Comparison of ENCODE assay signal across 8 mouse cellular contexts in genomic region chrX:152017186-152017585, GRCm38 (mm10). TPM values are rescaled to one million over a fixed set of nuclear protein-coding genes. Genes with fewer than 3 reads are reported as not detected.
DNase-seq lines count a peak whose midpoint lies in the region; ATAC-seq and TF ChIP-seq lines count a peak whose summit lies in the region.

No protein-coding gene starts in this region.

- peak overlapping the region; percentile 83; the same call in 1 of the 2 replicates for H3K27ac ChIP-seq in spleen, adult 2 months (ENCODE audit: insufficient read depth, low read length)
- peak overlapping the region; percentile 88 for H3K27ac ChIP-seq in limb, embryonic 14.5 days (replicated peaks; ENCODE audit: low read depth, low read length)
- H3K27ac ChIP-seq in stomach, embryonic 15.5 days = peak overlapping the region; percentile 91; the same call in 1 of the 2 replicates

- H3K9ac ChIP-seq in limb, embryonic 14.5 days (ENCODE audit: low read depth, low read length, severe bottlenecking) = peak overlapping the region; percentile 68
- H3K9ac ChIP-seq in stomach, embryonic 15.5 days = 0 out of 2 replicates have a peak overlapping the region, but pooled peaks have one; percentile 3

- peaks cover 15% of the 10 kb centered on the region for H3K36me3 ChIP-seq in erythroblast, embryonic 14.5 days (ENCODE audit: control insufficient read depth)
- H3K36me3 ChIP-seq in spleen, adult 2 months (ENCODE audit: control insufficient read depth, insufficient read depth, low read length) = no peaks in the 10 kb centered on the region
- H3K36me3 ChIP-seq in limb, embryonic 14.5 days (ENCODE audit: control insufficient read depth, insufficient read depth, low read length) = no peaks in the 10 kb centered on the region
- H3K36me3 ChIP-seq in stomach, embryonic 15.5 days = no peaks in the 10 kb centered on the region

- ATAC-seq in erythroblast, adult 5-6 weeks (replicated peaks; ENCODE audit: low FRiP score, poor library complexity, severe bottlenecking) = no peak
- ATAC-seq in limb, embryonic 14.5 days (ENCODE audit: low FRiP score, low read depth) = no peak
- no peak for ATAC-seq in stomach, embryonic 15.5 days (ENCODE audit: insufficient read depth, low FRiP score, low read depth)

- no peak for TF ChIP-seq CTCF in spleen, adult 2 months (IDR thresholded peaks at IDR 0.05; ENCODE audit: extremely low read depth, insufficient read depth, insufficient read length, insufficient replicate concordance)

- peaks cover 36% of the 10 kb centered on the region for H3K4me1 ChIP-seq in erythroblast, embryonic 14.5 days (ENCODE audit: control insufficient read depth)
- H3K4me1 ChIP-seq in spleen, adult 2 months (ENCODE audit: control insufficient read depth, insufficient read depth, insufficient read length) = peaks cover 2% of the 10 kb centered on the region; the same call in 1 of the 2 replicates
- H3K4me1 ChIP-seq in limb, embryonic 14.5 days (ENCODE audit: control insufficient read depth, insufficient read depth, low read length) = no peaks in the 10 kb centered on the region
- no peaks in the 10 kb centered on the region for H3K4me1 ChIP-seq in stomach, embryonic 15.5 days

- peak overlapping the region; percentile 91 for H3K4me3 ChIP-seq in erythroblast, embryonic 14.5 days (replicated peaks)
- peak overlapping the region; percentile 82 for H3K4me3 ChIP-seq in spleen, adult 2 months (ENCODE audit: extremely low read depth, insufficient read depth, insufficient read length)
- H3K4me3 ChIP-seq in limb, embryonic 14.5 days (replicated peaks; ENCODE audit: low read length) = peak overlapping the region; percentile 53
- H3K4me3 ChIP-seq in stomach, embryonic 15.5 days (replicated peaks) = peak overlapping the region; percentile 55

- H3K4me2 ChIP-seq in limb, embryonic 14.5 days (replicated peaks; ENCODE audit: low read depth, low read length, severe bottlenecking) = peak overlapping the region; percentile 46
- peak overlapping the region; percentile 51 for H3K4me2 ChIP-seq in stomach, embryonic 15.5 days

- no peak for DNase-seq in spleen, adult 2 months (ENCODE audit: low read depth in 1 of 2, low spot score in 2 of 2)
- no peak for DNase-seq in spleen, postnatal 10 days (ENCODE audit: low spot score in 2 of 2)
- no peak for DNase-seq in limb, embryonic 14.5 days (ENCODE audit: low spot score)
- no peak for DNase-seq in adrenal gland, postnatal 25 days
- no peak for DNase-seq in ovary, postnatal 14 days (ENCODE audit: low spot score)

- peaks cover 9% of the 10 kb centered on the region for H3K9me3 ChIP-seq in erythroblast, embryonic 14.5 days (ENCODE audit: control insufficient read depth, low read length)
- no peaks in the 10 kb centered on the region for H3K9me3 ChIP-seq in limb, embryonic 14.5 days (ENCODE audit: control insufficient read depth, low read length)
- no peaks in the 10 kb centered on the region for H3K9me3 ChIP-seq in stomach, embryonic 15.5 days

- peaks cover 10% of the 10 kb centered on the region; the same call in 1 of the 2 replicates for H3K27me3 ChIP-seq in erythroblast, embryonic 14.5 days (ENCODE audit: control insufficient read depth)
- H3K27me3 ChIP-seq in spleen, adult 2 months (ENCODE audit: control insufficient read depth, insufficient read depth, low read length) = no peaks in the 10 kb centered on the region
- 0 out of 2 replicates have a peak, but pooled peaks cover 8% of the 10 kb centered on the region for H3K27me3 ChIP-seq in limb, embryonic 14.5 days (ENCODE audit: control insufficient read depth, insufficient read depth, low read length)
- no peaks in the 10 kb centered on the region for H3K27me3 ChIP-seq in stomach, embryonic 15.5 days (replicated peaks)

- 27% methylated on average over 14 of the region's 14 CpGs for WGBS in spleen, adult 2 months
- WGBS in limb, embryonic 14.5 days = 24% methylated on average over 14 of the region's 14 CpGs
- 24% methylated on average over 14 of the region's 14 CpGs for WGBS in stomach, embryonic 15.5 days

- no peak for TF ChIP-seq POLR2A in spleen, adult 2 months (IDR thresholded peaks at IDR 0.05; ENCODE audit: low read depth, low read length)
- no peak for TF ChIP-seq POLR2A in limb, embryonic 14.5 days (IDR thresholded peaks at IDR 0.05; ENCODE audit: borderline replicate concordance, extremely low read depth, insufficient read depth, insufficient read length)

RNA-seq across cellular contexts. Expression of gene Smc1a, which starts 1.0 kb away (rescaled TPM):
- 2.4 and 2.9 TPM in 2 replicates for polyA plus RNA-seq in erythroblast, embryonic 14.5 days (2012)
- total RNA-seq in erythroblast, adult 5-6 weeks (2015; ENCODE audit: low replicate concordance) = 40.9 and 48.7 TPM in 2 replicates
- total RNA-seq in erythroblast, adult 5-6 weeks (2017; ENCODE audit: low replicate concordance) = 88.1 and 159 TPM in 2 replicates
- polyA plus RNA-seq in spleen, adult 2 months (2012; rRNA removed) = 15.1 and 15.7 TPM in 2 replicates
- 62.0 and 80.6 TPM in 2 replicates for polyA plus RNA-seq in limb, embryonic 14.5 days (2012; rRNA removed)
- 91.3 and 96.3 TPM in 2 replicates for polyA plus RNA-seq in limb, embryonic 14.5 days (2014; fragmentation: Nextera tagmentation; extraction: Ambion mirVana)
- polyA plus RNA-seq in stomach, embryonic 15.5 days (2015; fragmentation: Nextera tagmentation; extraction: Ambion mirVana) = 92.1 and 102 TPM in 2 replicates
- 68.7 and 85.0 TPM in 2 replicates for total RNA-seq in adrenal gland, postnatal 25 days (2021)

RNA-seq across cellular contexts. Expression of gene Ribc1, which starts 1.1 kb away (rescaled TPM):
- polyA plus RNA-seq in erythroblast, embryonic 14.5 days (2012) = 0.25 and 0.48 TPM in 2 replicates
- 0.38 TPM in 1 of 2 replicates, not detected in the other for total RNA-seq in erythroblast, adult 5-6 weeks (2015; ENCODE audit: low replicate concordance)
- total RNA-seq in erythroblast, adult 5-6 weeks (2017; ENCODE audit: low replicate concordance) = 1.4 and 4.0 TPM in 2 replicates
- polyA plus RNA-seq in spleen, adult 2 months (2012; rRNA removed) = 0.05 and 0.18 TPM in 2 replicates
- 0.33 and 0.60 TPM in 2 replicates for polyA plus RNA-seq in limb, embryonic 14.5 days (2012; rRNA removed)
- 1.6 and 1.8 TPM in 2 replicates for polyA plus RNA-seq in limb, embryonic 14.5 days (2014; fragmentation: Nextera tagmentation; extraction: Ambion mirVana)
- 2.5 and 2.8 TPM in 2 replicates for polyA plus RNA-seq in stomach, embryonic 15.5 days (2015; fragmentation: Nextera tagmentation; extraction: Ambion mirVana)
- total RNA-seq in adrenal gland, postnatal 25 days (2021) = 1.2 and 1.9 TPM in 2 replicates

RNA-seq across cellular contexts. Expression of gene Hsd17b10, which starts 15.5 kb away (rescaled TPM):
- 1.6 and 2.3 TPM in 2 replicates for polyA plus RNA-seq in erythroblast, embryonic 14.5 days (2012)
- 20.8 and 32.0 TPM in 2 replicates for total RNA-seq in erythroblast, adult 5-6 weeks (2015; ENCODE audit: low replicate concordance)
- total RNA-seq in erythroblast, adult 5-6 weeks (2017; ENCODE audit: low replicate concordance) = 7.0 and 13.5 TPM in 2 replicates
- 20.9 and 22.1 TPM in 2 replicates for polyA plus RNA-seq in spleen, adult 2 months (2012; rRNA removed)
- 94.4 and 98.9 TPM in 2 replicates for polyA plus RNA-seq in limb, embryonic 14.5 days (2012; rRNA removed)
- 222 and 235 TPM in 2 replicates for polyA plus RNA-seq in limb, embryonic 14.5 days (2014; fragmentation: Nextera tagmentation; extraction: Ambion mirVana)
- 180 and 208 TPM in 2 replicates for polyA plus RNA-seq in stomach, embryonic 15.5 days (2015; fragmentation: Nextera tagmentation; extraction: Ambion mirVana)
- total RNA-seq in adrenal gland, postnatal 25 days (2021) = 159 and 177 TPM in 2 replicates
